Mouse (Mus musculus) ES-E14 (cell line): ENCODE data around the gene Ppp2r5c. TPM values are rescaled to one million over a fixed set of nuclear protein-coding genes. Genes with fewer than 3 reads are reported as not detected.

Experiments used
- DNase-seq: peaks from one replicate; pipeline ENCODE4 v3.0.0-alpha.2; 2013; ENCODE audit warnings: low read depth, low spot score
- H3K27ac ChIP-seq: 2 replicates; pipeline ENCODE4 v1.5.1; 2012; ENCODE audit warnings: low read depth, mild to moderate bottlenecking, low read length, moderate library complexity, mixed read lengths; ENCODE audit not compliant: poor library complexity, insufficient read depth, severe bottlenecking
- H3K36me3 ChIP-seq: 2 replicates; pipeline ENCODE4 v1.6.1; 2012; ENCODE audit warnings: mild to moderate bottlenecking, low read length, moderate library complexity, mixed read lengths; ENCODE audit not compliant: control insufficient read depth, poor library complexity, insufficient read depth, severe bottlenecking
- H3K4me1 ChIP-seq, 2 experiments: fragments of 150-350 bp in 1 of 2; sonication (generic) in 1 of 2; 2 replicates each; pipeline ENCODE4 v1.6.1; 2012; ENCODE audit warnings: low read length in 2 of 2, mild to moderate bottlenecking in 1 of 2, mixed read lengths in 1 of 2; ENCODE audit not compliant: control insufficient read depth in 2 of 2, insufficient read depth in 2 of 2, poor library complexity in 1 of 2
- H3K4me3 ChIP-seq, 2 experiments: fragments of 150-350 bp in 1 of 2; sonication (generic) in 1 of 2; 2 replicates each; pipeline ENCODE4 v1.5.1; 2012; ENCODE audit warnings: low read length in 2 of 2, low read depth in 1 of 2, mild to moderate bottlenecking in 1 of 2, mixed read lengths in 1 of 2; ENCODE audit not compliant: insufficient read depth in 1 of 2, poor library complexity in 1 of 2, severe bottlenecking in 1 of 2
- H3K9ac ChIP-seq: 2 replicates; pipeline ENCODE4 v1.6.1; 2012; ENCODE audit warnings: low read depth, mild to moderate bottlenecking, low read length, mixed read lengths; ENCODE audit not compliant: poor library complexity, insufficient read depth, severe bottlenecking
- H3K9me3 ChIP-seq: fragments of 150-350 bp; sonication (generic); 2 replicates; pipeline ENCODE4 v1.6.1; 2012; ENCODE audit warnings: low read depth, mild to moderate bottlenecking, low read length; ENCODE audit not compliant: control insufficient read depth, insufficient read depth
- CHD2 ChIP-seq: IDR thresholded peaks from 2 replicates; pipeline ENCODE4 v1.6.1; 2014; ENCODE audit warnings: mild to moderate bottlenecking, low read depth, low read length, inconsistent platforms
- HCFC1 ChIP-seq: IDR thresholded peaks from 2 replicates; pipeline ENCODE4 v1.6.1; 2012; ENCODE audit warnings: low read length, inconsistent platforms, borderline replicate concordance; ENCODE audit not compliant: insufficient read depth
- MAFK ChIP-seq: IDR thresholded peaks from 2 replicates; pipeline ENCODE4 v1.6.1; 2014; ENCODE audit warnings: mild to moderate bottlenecking, low read depth, low read length, inconsistent platforms; ENCODE audit not compliant: insufficient read depth
- ZC3H11A ChIP-seq: IDR thresholded peaks from 2 replicates; pipeline ENCODE4 v1.6.1; 2012; ENCODE audit warnings: low read depth, mild to moderate bottlenecking, inconsistent platforms, low read length, borderline replicate concordance
- ZNF384 ChIP-seq: IDR thresholded peaks from 2 replicates; pipeline ENCODE4 v1.6.1; 2012; ENCODE audit warnings: low read depth, low read length, inconsistent platforms
- in situ Hi-C, 2 experiments: fragments of 600-800 bp; cut with MboI; formaldehyde crosslinking; loops; one replicate each; pipeline ENCODE4 v1.15.1; 2025; ENCODE audit warnings: low sequenced_read_pairs in 2 of 2, inconsistent platforms in 1 of 2; ENCODE audit not compliant: unreplicated experiment in 2 of 2
- total RNA-seq: library from RNA; depleted of rRNA; stranded (reverse); fragments of 300-350 nt; gene quantifications from 2 replicates; pipeline ENCODE4 v1.2.3, GENCODE M21; 2012

The Ppp2r5c gene
- total RNA-seq, 1 experiment = 62.1 TPM

DNA sequence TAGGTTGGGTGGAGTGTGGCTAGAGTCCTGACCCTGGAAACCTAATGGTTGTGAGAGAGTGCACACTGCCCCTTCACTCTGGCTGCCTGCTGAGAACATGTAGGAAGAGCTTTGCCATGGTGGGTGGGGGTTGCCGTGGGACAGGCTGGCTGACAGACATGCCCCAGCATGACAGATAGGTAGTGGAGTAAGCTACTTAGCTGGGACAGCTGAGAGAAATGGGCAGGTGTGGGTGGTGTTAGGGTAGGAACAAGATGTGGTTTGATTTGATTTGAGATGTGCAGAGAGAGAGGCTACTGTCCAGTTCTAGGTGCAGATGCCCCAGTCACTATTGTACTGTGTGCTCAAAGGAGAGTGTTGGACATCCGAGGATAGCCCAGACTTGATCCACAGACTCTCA lies 86.2 kb downstream of the Ppp2r5c start:
- Histone ChIP-seq H3K36me3 (peaks cover 3% of the 10 kb centered on the region; the same call in 1 of the 2 replicates), H3K4me1 (peaks cover 10 to 23% of the 10 kb centered on the region in 2 experiments), H3K9me3 (no peaks in the 10 kb centered on the region), H3K27ac (peak overlapping the region; percentile 16; the same call in 1 of the 2 replicates), H3K4me3 (no peak overlapping the region), H3K9ac (0 out of 2 replicates have a peak overlapping the region, but pooled peaks have one; percentile 16)
- no peak for DNase-seq
- in situ Hi-C loops = no loop called here
- no peak for TF ChIP-seq HCFC1
- no peak for TF ChIP-seq ZC3H11A

GRCm38 (mm10) chr12:110533832-110534231 lies 86.9 kb downstream of the Ppp2r5c start:
- in situ Hi-C loops = no loop called here
- H3K4me3 ChIP-seq = no peak overlapping the region
- H3K27ac ChIP-seq = no peak overlapping the region; the same call in 1 of the 2 replicates
- DNase-seq = no peak
- peaks cover 3% of the 10 kb centered on the region; the same call in 1 of the 2 replicates for H3K36me3 ChIP-seq
- TF ChIP-seq ZC3H11A (no peak), ZNF384 (no peak), HCFC1 (no peak), MAFK (no peak), CHD2 (no peak)
- H3K9ac ChIP-seq = no peak overlapping the region
- no peaks in the 10 kb centered on the region for H3K9me3 ChIP-seq
- H3K4me1 ChIP-seq = peaks cover 10 to 23% of the 10 kb centered on the region in 2 experiments

- H3K27ac ChIP-seq = no peak overlapping the region
- peaks cover 10 to 23% of the 10 kb centered on the region in 2 experiments for H3K4me1 ChIP-seq
- no peak overlapping the region for H3K9ac ChIP-seq
- no peaks in the 10 kb centered on the region for H3K9me3 ChIP-seq
- no peaks in the 10 kb centered on the region; the same call in 1 of the 2 replicates for H3K36me3 ChIP-seq
- H3K4me3 ChIP-seq = no peak overlapping the region
- in situ Hi-C loops = no loop called here
- DNase-seq = no peak
- TF ChIP-seq HCFC1 = no peak
- no peak for TF ChIP-seq MAFK
- TF ChIP-seq ZNF384 = no peak
- TF ChIP-seq CHD2 = no peak
- TF ChIP-seq ZC3H11A = no peak
Measured at GRCm38 (mm10) chr12:110535361-110535760, 88.4 kb downstream of the Ppp2r5c start.

- peaks cover 17 to 18% of the 10 kb centered on the region in 2 experiments for H3K4me1 ChIP-seq
- DNase-seq = no peak
- H3K9ac ChIP-seq = no peak overlapping the region
- no peaks in the 10 kb centered on the region; the same call in 1 of the 2 replicates for H3K36me3 ChIP-seq
- in situ Hi-C loops = no loop called here
- TF ChIP-seq MAFK (no peak), HCFC1 (no peak), ZC3H11A (no peak), ZNF384 (no peak), CHD2 (no peak)
- H3K9me3 ChIP-seq = no peaks in the 10 kb centered on the region
- no peak overlapping the region for H3K27ac ChIP-seq
- H3K4me3 ChIP-seq = no peak overlapping the region
Measured at GRCm38 (mm10) chr12:110537751-110538150, 90.8 kb downstream of the Ppp2r5c start.

DNA sequence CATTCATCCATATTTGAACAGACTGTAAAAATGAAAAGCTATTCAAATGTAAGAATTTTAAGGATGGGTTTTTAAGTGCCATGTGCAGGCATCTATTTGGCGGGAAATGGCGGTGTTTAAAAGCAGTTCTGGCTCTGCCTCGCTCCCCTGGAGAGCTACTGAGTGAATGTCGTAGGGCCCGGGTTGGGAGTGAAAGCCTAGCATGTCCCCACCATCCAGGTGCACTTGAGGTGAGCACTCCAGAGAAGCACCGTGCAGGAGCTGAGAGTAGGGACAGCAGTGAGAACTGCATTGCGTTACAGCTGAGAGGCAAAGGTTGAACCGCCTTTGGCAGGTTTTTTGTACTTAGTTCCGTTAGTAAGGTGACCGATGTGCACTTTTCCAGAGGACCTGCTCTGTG lies 92.4 kb downstream of the Ppp2r5c start:
- Histone ChIP-seq H3K9ac (no peak overlapping the region), H3K4me3 (no peak overlapping the region), H3K36me3 (peaks cover 4% of the 10 kb centered on the region; the same call in 1 of the 2 replicates), H3K4me1 (peaks cover 10 to 12% of the 10 kb centered on the region in 2 experiments), H3K27ac (no peak overlapping the region), H3K9me3 (no peaks in the 10 kb centered on the region)
- no peak for TF ChIP-seq ZNF384
- TF ChIP-seq MAFK = no peak
- TF ChIP-seq HCFC1 = no peak
- no peak for TF ChIP-seq ZC3H11A
- no peak for TF ChIP-seq CHD2
- DNase-seq = no peak
- in situ Hi-C loops = no loop called here
